Mouse (Mus musculus) large intestine, adult 2 months (tissue): Measurements from ENCODE around the gene Slc7a9. TPM values are rescaled to one million over a fixed set of nuclear protein-coding genes. Genes with fewer than 3 reads are reported as not detected.

Experiments used
- DNase-seq: peaks from one replicate; pipeline ENCODE4 v3.0.0-alpha.2; 2012; ENCODE audit warnings: low read depth, low spot score
- WGBS: fragments of 180-500 bp; shearing (Covaris S2); methylation state at CpG from one replicate; pipeline ENCODE4 v1.1.7; 2018; 5-methylcytosine and 5-hydroxymethylcytosine counted together
- polyA plus RNA-seq: library from polyadenylated mRNA; depleted of rRNA; stranded (reverse); fragments of >200 nt; gene quantifications from 2 replicates; pipeline ENCODE4 v1.2.3, GENCODE M21; 2012; rRNA removed

The Slc7a9 gene
- 384 and 478 TPM in 2 replicates for polyA plus RNA-seq

DNA sequence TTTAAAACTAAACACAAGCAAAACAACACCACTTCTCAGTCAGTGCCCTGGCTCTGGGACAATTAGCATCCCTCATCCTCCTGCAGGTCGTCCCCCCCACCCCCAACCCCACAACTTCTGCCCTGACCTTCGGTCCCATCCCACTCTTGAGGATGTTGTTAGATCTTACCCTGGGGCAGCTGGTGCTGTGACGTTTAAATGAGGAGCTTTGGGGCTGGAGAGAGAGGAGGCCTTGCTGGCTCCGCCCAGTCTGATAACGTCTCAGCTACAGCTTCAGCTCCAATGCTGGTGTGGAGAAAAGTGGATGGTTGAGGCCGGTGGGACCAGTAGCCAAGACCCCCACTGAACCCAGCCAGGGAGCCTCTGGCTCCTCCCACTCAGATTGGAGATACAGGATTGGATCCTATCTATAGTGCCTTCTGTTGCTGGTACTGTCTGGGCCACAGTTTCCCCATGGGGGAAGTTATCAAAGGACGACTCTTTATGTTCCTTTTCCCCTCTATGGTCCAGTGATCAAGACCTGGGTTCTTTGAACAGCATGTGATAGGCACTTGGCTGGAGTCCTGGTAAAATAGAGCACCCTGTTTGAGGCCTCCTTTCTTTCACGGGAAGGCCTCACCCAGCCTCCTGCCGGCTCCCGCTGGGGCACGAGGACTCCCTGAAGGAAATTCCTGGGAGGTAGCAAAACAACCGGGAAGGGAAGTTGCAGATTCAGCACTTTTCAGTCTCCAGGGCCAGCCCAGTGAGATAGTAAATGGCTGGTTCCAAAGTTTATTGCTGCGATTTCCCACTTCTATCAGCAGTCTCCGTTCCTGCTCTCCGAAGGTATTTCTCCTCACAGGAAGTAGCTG, at the start of gene Slc7a9:
Slc7a9 (plus strand) TSS at position 801 of the 851 bp plus-strand sequence.
- WGBS, result 16% methylated on average over 15 of the region's 15 CpGs
- DNase-seq, result no peak

DNA sequence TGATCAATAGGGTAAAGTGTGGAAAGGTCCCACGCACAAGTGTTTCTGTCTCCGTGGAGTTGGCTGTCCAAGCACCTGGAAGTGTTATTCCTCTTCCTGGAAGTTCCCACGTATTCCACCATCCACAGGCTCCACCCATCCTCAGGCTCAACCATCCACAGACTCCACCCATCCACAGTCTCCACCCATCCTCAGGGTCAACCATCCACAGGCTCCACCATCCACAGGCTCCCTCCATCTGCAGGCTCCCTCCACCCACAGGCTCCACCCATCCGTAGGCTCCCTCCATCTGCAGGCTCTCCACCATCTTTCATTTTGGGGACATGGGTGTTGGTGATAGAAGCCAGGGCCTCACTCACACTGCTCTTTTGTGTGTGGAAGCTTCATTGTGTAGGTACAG, 47.4 kb upstream of the Slc7a9 start:
- DNase-seq, result no peak
- 81% methylated on average over 4 of the region's 4 CpGs for WGBS

DNA sequence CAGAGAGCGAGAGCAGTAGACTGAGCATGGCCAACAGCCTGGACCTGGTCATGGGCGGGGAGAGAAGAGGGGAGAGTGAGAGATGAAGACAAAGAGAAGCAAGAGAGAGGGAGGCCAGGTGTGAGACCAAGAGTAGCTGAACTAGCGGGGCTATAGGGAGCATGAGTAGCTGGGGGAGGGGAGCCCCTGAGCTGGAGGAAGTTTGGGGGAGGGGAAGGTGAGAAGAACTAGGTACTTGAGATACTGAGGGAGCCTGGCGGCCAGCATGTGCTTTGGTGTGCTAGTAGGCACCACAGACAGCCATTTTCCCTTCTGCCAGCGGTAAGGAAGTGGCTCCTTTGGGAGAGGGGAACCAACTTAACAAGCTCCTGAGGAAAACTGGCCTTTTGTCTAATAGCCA, 33.4 kb upstream of the Slc7a9 start:
- 70% methylated on average over 5 of the region's 5 CpGs for WGBS
- no peak for DNase-seq

DNA sequence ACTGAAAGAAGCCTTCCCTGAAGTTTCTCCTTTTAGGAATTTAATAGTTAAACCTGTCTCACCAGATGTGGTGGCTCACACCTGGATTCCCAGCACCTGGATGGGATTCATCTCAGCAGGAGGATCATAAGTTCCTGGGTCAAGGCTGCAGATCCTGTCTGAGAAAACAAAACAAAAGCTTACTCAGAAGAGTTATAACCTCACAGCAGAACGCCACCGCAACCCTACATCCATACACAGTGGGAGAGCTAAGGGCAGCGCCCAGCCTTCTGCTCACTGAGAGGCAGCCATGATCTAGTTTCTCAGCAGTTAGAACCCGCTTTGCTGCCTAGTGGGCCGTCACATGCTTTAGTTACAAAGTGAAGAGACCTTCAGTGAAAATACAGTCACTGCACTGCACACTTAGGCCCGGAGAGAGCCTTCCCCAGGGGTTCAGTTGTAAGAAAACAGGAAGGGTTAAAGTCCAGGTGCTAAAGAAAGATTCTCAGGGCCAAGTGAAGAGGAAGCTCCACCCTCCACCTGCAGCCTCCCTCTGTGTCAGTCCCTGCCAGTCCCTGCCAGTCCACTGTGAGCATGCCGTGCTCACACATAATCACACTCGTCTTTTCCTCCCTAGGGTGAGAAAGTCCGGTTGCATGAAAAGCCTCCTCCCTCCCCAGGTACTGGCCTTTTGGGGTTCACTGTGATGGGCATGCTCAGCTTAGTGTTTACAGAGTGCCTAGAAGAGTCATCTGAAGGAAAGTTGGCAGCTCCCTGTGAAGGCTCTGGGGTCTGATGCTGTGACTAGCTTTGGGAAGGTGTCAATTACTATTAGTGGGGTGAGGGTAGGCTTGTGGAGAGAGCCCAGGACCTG, 32.6 kb upstream of the Slc7a9 start:
- peak; percentile 60 for DNase-seq
- 34% methylated on average over 9 of the region's 9 CpGs for WGBS

DNA sequence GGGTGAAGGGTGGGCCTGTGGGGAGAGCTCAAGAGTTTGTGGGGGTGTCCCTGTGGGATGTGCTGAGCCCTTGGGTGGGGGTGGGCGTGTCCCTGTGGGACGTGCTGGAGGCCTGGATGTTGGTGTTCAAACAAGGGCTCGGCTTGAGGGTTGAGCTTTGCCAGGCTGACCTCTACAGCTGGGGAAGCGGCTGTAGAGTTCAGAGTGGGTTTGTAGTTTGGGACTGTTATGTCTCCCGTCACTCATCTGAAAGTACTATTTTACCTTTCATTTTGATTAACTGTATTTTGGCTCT, 32.0 kb upstream of the Slc7a9 start:
- DNase-seq, result peak; percentile 28
- 40% methylated on average over 5 of the region's 5 CpGs for WGBS

DNA sequence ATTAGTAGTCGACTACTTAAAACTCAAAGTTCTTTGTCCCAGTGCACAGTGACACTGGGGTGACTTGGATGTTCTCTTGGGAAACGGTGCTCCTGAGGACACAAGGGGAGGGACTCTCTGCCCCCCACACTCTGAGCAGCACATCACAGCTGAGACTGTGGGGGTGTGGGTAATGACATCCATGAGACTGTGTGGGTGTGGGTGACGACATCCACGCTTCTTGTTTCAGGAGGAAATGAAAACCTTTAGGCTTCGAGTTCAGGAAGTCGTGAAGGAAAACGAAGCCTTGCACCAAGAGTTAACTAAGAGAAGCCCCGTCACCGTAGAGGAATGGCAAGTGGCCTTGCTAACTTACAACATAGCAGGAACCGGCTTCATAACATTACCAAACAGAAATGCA, 25.5 kb upstream of the Slc7a9 start:
- 91% methylated on average over 10 of the region's 10 CpGs for WGBS
- no peak for DNase-seq

DNA sequence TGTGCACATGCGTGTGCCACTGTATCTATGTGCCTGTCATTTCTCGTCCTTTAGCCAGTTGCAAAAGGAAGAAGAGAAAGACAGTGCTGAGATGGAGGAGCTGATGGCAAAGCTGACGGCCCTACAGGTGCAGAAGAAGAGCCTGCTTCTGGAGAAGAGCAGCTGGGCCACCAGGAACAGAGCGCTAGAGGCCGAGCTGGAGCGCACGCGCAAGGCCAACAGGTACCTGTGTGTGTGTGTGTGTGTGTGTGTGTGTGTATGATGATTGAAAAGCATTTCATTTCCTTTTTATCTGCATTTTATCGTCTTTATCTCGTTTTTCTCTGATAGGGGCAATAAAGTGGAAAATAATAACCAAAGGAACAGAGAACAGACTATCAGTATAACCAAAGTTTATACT, 20.4 kb upstream of the Slc7a9 start:
- DNase-seq, result no peak
- 88% methylated on average over 10 of the region's 10 CpGs for WGBS

DNA sequence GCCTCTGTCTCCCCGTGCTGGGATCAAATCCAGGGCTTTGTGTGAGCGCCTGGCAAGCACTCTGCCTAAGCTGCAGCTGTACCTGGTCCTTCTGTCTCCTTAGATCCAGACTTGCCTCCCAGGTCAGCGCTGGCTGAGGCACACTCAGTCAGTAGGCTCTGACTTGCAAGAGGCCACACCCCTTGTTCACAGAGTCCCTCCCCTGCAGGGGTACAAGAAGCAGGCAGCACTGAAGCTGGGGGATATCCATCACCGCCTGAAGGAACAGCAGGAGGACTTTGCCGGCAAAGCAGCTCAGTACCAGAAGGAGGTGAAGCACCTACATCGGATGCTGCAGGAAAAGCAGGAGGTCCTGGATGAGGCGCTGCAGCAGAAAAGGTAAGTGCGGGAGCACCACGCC, 13.3 kb upstream of the Slc7a9 start:
- 89% methylated on average over 9 of the region's 9 CpGs for WGBS
- no peak for DNase-seq

DNA sequence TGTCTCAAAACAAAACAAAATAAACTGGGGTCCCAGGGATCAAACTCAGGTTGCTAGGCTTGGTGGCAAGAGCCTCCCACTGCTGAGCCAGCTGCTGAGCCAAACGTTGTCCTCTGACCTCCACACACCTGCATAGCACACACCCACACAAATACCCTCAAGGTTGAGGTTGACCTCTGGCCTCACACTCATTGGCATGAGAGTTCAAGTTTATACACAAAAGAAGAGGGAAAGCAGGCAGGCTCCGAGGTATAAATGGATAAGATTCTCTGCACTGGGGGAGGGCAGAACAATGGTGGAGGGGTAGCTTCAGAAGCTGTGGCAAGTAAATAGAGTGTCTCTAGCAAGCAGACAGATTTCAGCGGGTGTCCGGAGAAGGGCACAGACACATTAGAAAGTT, 1.1 kb upstream of the Slc7a9 start:
- DNase-seq, result no peak

DNA sequence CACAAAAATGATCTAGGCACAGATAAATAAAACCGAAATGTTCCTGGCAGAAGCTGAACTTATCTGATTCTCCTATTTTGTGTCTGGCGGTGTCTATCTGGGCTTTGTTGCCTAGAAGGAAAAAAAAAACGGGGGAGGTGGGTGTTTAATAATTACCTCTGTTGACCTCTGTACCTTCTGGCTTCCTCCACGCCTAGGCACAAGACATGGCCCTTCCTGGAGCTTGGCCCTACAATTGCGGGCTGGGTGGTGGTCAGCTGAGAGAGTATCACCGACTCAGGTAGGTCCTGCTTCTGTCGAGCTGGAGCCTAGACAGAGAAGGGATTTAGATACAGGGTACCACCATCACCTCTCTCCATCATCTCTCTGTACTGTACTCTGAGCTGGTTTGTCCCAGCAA, 271 bp downstream of the Slc7a9 start:
- WGBS, result 33% methylated on average over 7 of the region's 7 CpGs
- no peak for DNase-seq

More for the DNA sequence above, 1.1 kb upstream of the Slc7a9 start:
- 44% methylated on average over 4 of the region's 4 CpGs for WGBS

DNA sequence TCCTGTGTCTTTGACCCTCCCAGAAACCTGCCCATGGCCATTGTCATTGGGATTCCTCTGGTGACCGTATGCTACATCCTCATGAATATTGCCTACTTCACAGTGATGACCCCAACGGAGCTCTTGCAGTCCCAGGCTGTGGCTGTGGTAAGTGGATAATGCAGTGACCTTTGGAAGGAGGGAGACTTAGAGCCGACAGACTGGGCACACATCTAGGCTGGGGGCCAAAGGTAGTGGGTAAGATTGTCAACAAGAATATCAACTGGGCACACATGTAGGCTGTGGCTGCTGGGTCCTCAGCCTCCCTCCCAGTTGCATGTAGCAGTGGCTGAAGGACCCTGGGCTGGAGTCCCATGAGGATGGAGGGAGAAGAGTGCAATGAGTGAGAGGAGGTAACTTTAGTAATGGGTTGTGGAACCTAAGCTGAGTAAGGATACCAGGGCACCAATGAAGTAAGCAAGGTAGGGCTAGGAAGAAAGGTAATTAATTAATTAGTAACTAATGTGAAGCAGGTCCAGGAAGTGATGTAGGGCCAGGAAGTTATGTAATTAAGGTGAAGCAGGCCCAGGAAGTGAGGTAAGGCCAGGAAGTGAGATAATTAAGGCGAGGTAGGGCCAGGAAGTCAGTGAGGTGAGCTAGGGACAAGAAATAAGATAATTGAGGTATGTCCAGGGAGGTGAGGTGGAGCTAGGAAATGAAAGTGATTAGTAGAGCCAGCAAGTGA, 7.7 kb downstream of the Slc7a9 start:
- DNase-seq, result no peak
- 70% methylated on average over 4 of the region's 4 CpGs for WGBS

DNA sequence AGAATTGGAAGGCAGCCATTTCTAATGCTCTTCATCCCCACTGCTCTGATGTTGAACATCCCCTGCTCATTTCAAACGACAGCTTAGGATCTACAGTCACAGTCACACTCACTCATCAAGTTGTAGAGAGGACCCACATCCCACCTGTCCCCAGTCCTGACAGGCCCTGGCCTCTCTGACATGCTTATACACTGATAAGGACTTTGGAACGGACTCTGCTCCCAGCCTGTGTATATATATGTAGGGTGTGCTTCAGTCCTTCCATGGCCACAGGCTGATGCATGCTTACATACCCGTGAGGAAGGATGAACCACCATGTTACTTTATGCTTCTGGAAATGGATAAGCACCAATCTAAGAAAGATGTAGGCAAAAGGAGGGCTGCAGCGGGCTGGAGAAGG, 12.4 kb downstream of the Slc7a9 start:
- 64% methylated on average over 4 of the region's 4 CpGs for WGBS

DNA sequence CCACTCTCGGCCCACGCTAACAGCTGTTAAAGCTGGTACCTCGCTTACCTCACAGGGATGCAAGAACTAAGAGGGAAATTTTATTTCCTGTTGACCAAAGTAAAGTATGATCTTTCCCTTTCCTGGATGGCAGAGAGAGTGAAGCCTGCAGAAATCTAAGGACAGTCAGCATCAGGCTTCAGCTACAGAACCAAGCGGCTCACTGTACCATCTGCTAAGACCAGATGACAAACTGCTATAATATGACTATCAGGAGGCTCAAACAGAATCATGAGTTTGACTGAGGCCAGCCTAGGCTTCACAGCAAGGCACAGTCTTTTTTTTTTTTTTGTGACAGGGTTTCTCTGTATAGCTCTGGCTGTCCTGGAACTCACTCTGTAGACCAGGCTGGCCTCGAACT, 16.4 kb downstream of the Slc7a9 start:
- no peak for DNase-seq
- 91% methylated on average over 5 of the region's 5 CpGs for WGBS

More for the DNA sequence above, 12.4 kb downstream of the Slc7a9 start:
- no peak for DNase-seq

DNA sequence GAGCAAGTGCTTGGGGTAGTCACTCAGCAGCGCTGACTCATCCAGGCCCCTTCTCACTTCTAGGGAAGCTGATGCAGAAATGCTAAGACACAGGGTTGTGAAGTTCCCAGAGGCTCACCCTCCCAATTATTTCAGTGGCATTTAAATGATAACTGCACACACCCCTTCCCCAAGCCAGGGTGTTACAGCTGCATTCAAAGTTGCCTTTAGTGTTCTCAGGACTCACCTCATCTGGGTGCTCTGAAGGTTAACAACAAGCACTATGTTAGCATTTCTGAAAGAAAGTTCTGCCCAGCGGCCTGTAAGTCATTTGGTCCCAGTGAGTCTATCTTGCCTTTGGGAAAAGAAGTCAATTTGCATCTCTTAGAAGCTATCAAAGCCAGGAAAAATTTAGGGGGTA, 19.3 kb downstream of the Slc7a9 start:
- DNase-seq, result no peak

DNA sequence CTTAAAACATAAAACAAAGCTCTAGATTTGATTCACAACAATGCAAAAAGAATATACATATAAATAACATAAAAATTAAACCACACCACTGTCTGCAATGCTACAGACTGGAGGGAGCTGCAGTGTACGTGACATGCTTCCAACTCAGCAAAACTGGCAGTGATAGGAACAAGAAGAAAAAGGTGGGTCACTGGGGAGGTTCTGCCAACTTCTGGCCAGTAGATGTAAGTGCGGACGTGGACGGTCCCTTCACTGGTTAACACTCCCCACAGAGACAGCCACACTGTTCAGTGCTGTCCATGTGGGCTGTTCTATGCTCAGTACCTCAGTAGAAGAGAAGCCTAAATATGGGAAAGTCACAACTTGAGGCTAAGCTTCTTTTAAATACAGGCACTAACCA, 22.2 kb downstream of the Slc7a9 start:
- no peak for DNase-seq
- WGBS, result 44% methylated on average over 4 of the region's 4 CpGs

More for the DNA sequence above, 19.3 kb downstream of the Slc7a9 start:
- 71% methylated on average over 2 of the region's 2 CpGs for WGBS

DNA sequence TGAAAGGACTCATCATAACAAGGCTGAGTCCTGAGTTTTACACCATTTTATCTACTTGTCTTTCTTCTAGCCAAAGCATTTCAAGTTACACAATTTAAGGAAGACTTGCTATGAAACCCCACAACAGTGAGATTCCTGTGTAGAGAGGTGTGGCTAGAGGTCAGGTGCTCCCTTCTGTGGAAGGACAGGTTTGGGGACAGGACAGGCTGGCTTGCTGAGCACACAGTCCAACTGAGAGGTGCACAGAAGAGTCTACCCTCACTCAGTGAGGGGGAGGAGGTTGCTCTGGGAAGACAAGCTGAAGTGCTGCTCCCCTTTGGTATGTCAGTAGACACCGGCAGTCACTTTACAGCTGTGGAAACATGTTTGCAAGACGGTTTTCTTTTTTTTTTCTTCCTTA, 27.9 kb downstream of the Slc7a9 start:
- 50% methylated on average over 2 of the region's 2 CpGs for WGBS
- no peak for DNase-seq

DNA sequence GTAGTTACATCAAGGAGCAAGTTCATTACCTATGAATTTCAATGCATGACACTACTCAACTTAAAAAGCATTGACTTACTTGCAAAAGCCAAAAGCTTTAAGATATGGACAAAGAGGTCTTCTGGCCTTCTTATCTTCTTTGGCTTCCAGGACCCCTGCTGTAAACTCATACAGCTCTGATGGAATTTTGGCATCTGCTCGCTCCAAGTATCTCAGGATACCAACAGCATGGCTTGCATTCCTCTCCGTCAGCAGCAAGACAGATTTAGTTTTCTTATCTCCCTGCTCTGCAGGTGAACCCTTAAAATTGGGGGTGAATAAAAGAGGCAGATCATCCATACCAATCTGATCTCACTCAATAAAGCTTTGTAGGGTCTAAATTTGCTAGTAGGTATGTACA, 36.5 kb downstream of the Slc7a9 start:
- WGBS, result 92% methylated on average over 2 of the region's 2 CpGs
- DNase-seq, result no peak

DNA sequence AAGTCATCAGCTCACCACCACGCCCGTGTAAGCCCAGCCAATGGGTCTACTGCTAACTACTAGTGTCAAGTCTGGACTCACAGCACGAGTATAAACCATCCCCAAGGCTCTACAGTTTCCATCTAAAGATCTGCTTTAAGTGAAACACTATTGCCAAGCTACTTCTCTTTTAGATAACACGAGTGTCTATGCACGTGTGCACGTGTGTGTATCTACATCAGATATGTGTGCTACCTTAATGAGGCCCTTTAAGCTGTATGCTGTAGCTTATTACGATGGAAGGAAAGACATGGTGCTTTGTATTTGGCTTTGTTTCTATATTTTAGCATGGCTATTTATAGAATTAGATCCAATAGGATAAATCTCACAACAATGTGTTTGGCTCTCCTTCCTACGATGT, 38.0 kb downstream of the Slc7a9 start:
- DNase-seq, result no peak
- 80% methylated on average over 8 of the region's 8 CpGs for WGBS

DNA sequence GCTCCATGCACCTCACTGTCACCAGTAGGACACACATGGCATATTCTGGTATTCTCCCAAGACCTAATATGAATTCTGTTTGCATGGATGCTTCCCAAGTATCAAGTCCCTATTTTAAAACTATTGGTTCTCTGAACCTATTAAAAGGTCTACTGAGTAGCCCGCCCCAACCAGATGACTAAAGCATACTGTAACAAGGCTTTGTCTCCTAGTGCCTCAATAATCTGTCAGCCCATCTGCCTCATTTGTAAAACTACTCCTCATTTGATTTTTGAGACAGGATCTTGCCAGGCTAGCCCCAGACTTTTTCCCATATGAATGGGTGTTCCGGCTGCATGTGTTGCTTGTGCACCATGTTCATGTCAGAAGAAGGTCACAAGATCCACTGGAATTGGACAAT, 41.6 kb downstream of the Slc7a9 start:
- WGBS, result 90% methylated on average over 2 of the region's 2 CpGs
- DNase-seq, result no peak

DNA sequence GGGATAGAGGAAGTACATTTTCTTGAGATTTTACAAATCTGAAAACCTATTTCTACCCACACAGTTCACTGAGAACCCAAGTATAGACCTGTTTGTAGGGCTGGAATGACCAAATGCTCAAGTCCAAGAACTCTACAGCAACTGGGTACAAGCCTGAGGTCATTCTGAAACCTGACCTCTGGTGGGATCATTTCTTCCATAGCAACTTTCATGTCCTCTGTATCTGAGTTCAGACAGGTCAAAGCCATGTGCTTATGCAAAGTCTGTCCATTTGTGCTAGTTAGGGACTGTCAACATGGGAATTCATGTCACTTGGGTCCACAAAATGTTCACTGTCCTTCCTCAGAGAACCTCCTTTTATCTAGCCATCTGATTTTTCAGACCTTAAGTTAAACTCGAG, 42.4 kb downstream of the Slc7a9 start:
- whole genome bisulfite sequencing, result 56% methylated on average over 1 of the region's 1 CpGs
- no peak for DNase-seq
